Mouse (Mus musculus) hindbrain, embryonic 14.5 days (tissue): Measurements from ENCODE around the gene Nt5m. TPM values are rescaled to one million over a fixed set of nuclear protein-coding genes. Genes with fewer than 3 reads are reported as not detected.

ENCODE experiments used
- ATAC-seq: fragments of 200-750 bp; cut with Nextera tagmentation; 2 replicates; pipeline ENCODE4 v1.8.0; 2017; ENCODE audit warnings: moderate number of reproducible peaks, mild to moderate bottlenecking, moderate TSS enrichment, moderate library complexity; ENCODE audit not compliant: low FRiP score
- DNase-seq: peaks from one replicate; pipeline ENCODE4 v3.0.0-alpha.2; 2015; ENCODE audit warnings: low spot score
- H3K27ac ChIP-seq: fragments of 300-500 bp; sonication (generic); 2 replicates; pipeline ENCODE4 v1.5.1; 2014; ENCODE audit warnings: mild to moderate bottlenecking, moderate library complexity
- H3K27me3 ChIP-seq: fragments of 300-500 bp; sonication (generic); 2 replicates; pipeline ENCODE4 v1.6.1; 2014; ENCODE audit warnings: mild to moderate bottlenecking, low read length, mixed read lengths; ENCODE audit not compliant: control insufficient read depth, insufficient read depth
- H3K36me3 ChIP-seq: fragments of 300-500 bp; sonication (generic); replicated peaks from 2 replicates; pipeline ENCODE4 v1.6.1; 2014; ENCODE audit not compliant: control insufficient read depth, insufficient read depth
- H3K4me1 ChIP-seq: fragments of 300-500 bp; sonication (generic); replicated peaks from 2 replicates; pipeline ENCODE4 v1.6.1; 2014; ENCODE audit warnings: antibody characterized with exemption, low read length, mixed read lengths; ENCODE audit not compliant: control insufficient read depth, insufficient read depth
- H3K4me2 ChIP-seq: fragments of 300-500 bp; sonication (generic); replicated peaks from 2 replicates; pipeline ENCODE4 v1.6.1; 2014; ENCODE audit warnings: mild to moderate bottlenecking, moderate library complexity
- H3K4me3 ChIP-seq: fragments of 300-500 bp; sonication (generic); replicated peaks from 2 replicates; pipeline ENCODE4 v1.5.1; 2014; ENCODE audit warnings: mild to moderate bottlenecking, low read length
- H3K9ac ChIP-seq: fragments of 300-500 bp; sonication (generic); 2 replicates; pipeline ENCODE4 v1.6.1; 2014
- H3K9me3 ChIP-seq: fragments of 300-500 bp; sonication (generic); 2 replicates; pipeline ENCODE4 v1.6.1; 2016; ENCODE audit warnings: low read length; ENCODE audit not compliant: control insufficient read depth
- WGBS: fragments of 180-500 bp; shearing (Covaris S2); extraction: QIAGEN DNeasy Blood & Tissue Kit; methylation state at CpG from one replicate; pipeline ENCODE4 v1.1.7; 2014; 5-methylcytosine and 5-hydroxymethylcytosine counted together
- polyA plus RNA-seq: library from polyadenylated mRNA; unstranded; fragments of >200 nt; fragmentation: Nextera tagmentation; extraction: Ambion mirVana; gene quantifications from 2 replicates; pipeline ENCODE4 v1.2.1, GENCODE M21; 2014

Gene Nt5m
- polyA plus RNA-seq, 1 experiment from 2014 or later, result 70.0 TPM

GRCm38 (mm10) chr11:59895316-59895715, 56.1 kb downstream of the Nt5m start:
- 67% methylated on average over 8 of the region's 8 CpGs for WGBS
- Histone ChIP-seq H3K27me3 (no peaks in the 10 kb centered on the region), H3K27ac (no peak overlapping the region), H3K9ac (no peak overlapping the region), H3K4me2 (no peak overlapping the region), H3K4me3 (no peak overlapping the region), H3K36me3 (no peaks in the 10 kb centered on the region), H3K9me3 (no peaks in the 10 kb centered on the region), H3K4me1 (peaks cover 12% of the 10 kb centered on the region; the same call in 1 of the 2 replicates)
- ATAC-seq (no peak), DNase-seq (no peak)

DNA sequence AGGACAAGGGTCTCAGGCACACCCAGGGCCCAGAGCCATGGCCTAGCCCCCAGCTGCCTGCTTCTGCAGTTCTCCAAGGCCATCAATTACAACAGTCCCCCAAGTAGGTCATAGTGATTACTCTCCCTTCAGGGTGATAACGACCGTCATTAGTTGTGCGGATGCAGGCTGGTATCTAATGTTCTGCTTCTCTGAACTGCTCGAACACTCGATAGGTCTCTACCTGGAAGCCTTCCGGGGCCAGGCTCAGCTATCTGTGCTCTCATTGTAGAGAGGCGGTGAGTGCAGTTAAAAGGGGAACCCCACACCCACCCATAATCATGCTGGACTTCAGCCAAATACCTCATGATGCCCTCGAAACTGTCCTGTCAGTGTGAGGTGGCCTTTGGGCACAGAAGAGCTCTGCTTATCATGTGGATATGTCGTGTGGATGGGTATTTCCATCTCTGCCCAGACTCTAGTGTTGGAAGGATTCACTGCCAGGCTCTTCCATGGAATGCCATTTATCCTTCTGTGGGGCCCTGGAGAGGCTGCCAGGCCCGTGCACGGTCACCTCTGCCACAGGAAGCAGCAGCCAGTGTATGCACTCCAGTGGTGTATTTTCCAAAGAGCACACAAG, 58.8 kb downstream of the Nt5m start:
- WGBS, result 68% methylated on average over 11 of the region's 11 CpGs
- H3K9me3 ChIP-seq, result no peaks in the 10 kb centered on the region
- H3K4me2 ChIP-seq, result no peak overlapping the region
- no peak overlapping the region for H3K9ac ChIP-seq
- H3K27ac ChIP-seq, result no peak overlapping the region
- H3K4me3 ChIP-seq, result no peak overlapping the region
- no peaks in the 10 kb centered on the region for H3K27me3 ChIP-seq
- DNase-seq, result no peak
- H3K36me3 ChIP-seq, result no peaks in the 10 kb centered on the region
- ATAC-seq, result no peak
- H3K4me1 ChIP-seq, result peaks cover 12% of the 10 kb centered on the region; the same call in 1 of the 2 replicates

GRCm38 (mm10) chr11:59899711-59900685, 60.8 kb downstream of the Nt5m start:
- Histone ChIP-seq H3K4me1 (peaks cover 12% of the 10 kb centered on the region; the same call in 1 of the 2 replicates), H3K4me2 (no peak overlapping the region), H3K4me3 (no peak overlapping the region), H3K9me3 (no peaks in the 10 kb centered on the region), H3K27me3 (no peaks in the 10 kb centered on the region), H3K9ac (no peak overlapping the region), H3K36me3 (no peaks in the 10 kb centered on the region), H3K27ac (peak overlapping the region; percentile 62)
- peak; percentile 31; the same call in 1 of the 2 replicates for ATAC-seq
- no peak for DNase-seq
- WGBS, result 45% methylated on average over 13 of the region's 13 CpGs

- no peak overlapping the region for H3K4me2 ChIP-seq
- H3K4me3 ChIP-seq, result no peak overlapping the region
- no peaks in the 10 kb centered on the region for H3K36me3 ChIP-seq
- DNase-seq (no peak), ATAC-seq (no peak)
- peaks cover 12% of the 10 kb centered on the region; the same call in 1 of the 2 replicates for H3K4me1 ChIP-seq
- 85% methylated on average over 1 of the region's 1 CpGs for WGBS
- no peaks in the 10 kb centered on the region for H3K9me3 ChIP-seq
- H3K27ac ChIP-seq, result no peak overlapping the region
- H3K9ac ChIP-seq, result no peak overlapping the region
- no peaks in the 10 kb centered on the region for H3K27me3 ChIP-seq
These were observed 61.7 kb downstream of the Nt5m start for GRCm38 (mm10) chr11:59900995-59901394.

DNA sequence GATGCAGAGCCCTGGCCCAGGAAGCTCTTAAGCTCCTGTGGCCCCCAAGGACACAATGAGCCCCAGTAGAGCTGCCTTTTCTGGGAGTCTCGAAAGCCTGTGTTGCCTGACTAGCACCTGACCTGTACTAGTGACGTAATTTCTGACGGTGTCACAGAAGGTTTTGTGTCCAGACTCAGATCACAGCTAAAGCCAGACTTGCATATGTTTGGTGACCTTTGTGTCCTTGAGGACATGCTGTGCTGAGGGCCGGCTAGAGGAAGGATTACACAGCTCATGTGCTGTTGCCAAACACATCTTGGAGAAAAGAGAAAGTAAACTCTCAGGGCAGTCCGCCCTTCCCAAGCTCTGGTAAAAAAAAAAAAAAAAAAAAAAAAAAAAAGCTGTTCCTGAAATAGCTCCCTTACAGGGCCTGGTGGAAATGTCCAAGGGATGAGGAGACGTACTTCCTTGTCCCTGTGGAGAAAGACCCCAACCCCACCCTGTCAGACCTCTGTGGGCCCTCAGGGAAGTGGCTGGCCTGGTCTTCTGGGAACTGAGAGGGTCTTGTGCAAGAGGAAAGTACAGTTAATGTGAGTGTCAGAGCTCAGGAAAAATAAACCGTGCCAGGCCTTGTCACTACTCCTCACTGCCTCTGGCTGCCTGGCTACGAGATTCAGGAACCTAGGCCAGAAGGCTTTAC, 62.9 kb downstream of the Nt5m start:
- Histone ChIP-seq H3K4me2 (no peak overlapping the region), H3K9me3 (no peaks in the 10 kb centered on the region), H3K9ac (no peak overlapping the region), H3K4me3 (no peak overlapping the region), H3K27me3 (no peaks in the 10 kb centered on the region), H3K36me3 (no peaks in the 10 kb centered on the region), H3K4me1 (peaks cover 12% of the 10 kb centered on the region; the same call in 1 of the 2 replicates), H3K27ac (no peak overlapping the region)
- DNase-seq, result no peak
- 64% methylated on average over 8 of the region's 8 CpGs for WGBS
- ATAC-seq, result no peak

DNA sequence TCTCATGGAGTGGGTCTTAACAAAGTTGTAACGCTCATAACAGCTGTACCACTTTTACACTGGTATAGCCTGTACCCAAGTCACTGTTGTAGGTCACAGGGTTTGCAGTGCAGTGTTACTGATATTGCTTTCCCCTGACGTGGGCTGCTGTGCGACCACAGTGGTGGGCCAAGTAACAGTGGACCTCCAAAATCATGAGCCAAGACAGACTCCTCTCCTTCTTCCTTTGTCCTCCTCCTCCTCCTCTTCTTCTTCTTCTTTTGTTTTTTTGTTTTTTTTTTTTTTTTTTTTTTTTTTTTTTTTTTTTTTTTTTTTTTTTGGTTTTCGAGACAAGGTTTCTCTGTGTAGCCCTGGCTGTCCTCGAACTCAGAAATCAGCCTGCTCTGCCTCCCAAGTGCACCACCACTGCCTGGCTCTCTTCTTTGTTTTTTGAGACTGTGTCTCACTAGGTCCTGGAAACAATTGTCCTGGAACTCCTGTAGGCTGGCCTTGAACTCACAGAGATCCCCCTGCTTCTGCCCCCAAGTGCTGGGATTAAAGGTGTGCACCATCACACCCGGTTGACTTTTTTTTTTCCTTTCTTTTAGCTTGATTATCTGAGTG, 67.4 kb downstream of the Nt5m start:
- Histone ChIP-seq H3K9ac (no peak overlapping the region), H3K36me3 (no peaks in the 10 kb centered on the region), H3K4me2 (no peak overlapping the region), H3K9me3 (no peaks in the 10 kb centered on the region), H3K27ac (no peak overlapping the region), H3K4me3 (no peak overlapping the region), H3K27me3 (no peaks in the 10 kb centered on the region), H3K4me1 (no peaks in the 10 kb centered on the region)
- 91% methylated on average over 6 of the region's 6 CpGs for WGBS
- DNase-seq, result no peak
- no peak for ATAC-seq

DNA sequence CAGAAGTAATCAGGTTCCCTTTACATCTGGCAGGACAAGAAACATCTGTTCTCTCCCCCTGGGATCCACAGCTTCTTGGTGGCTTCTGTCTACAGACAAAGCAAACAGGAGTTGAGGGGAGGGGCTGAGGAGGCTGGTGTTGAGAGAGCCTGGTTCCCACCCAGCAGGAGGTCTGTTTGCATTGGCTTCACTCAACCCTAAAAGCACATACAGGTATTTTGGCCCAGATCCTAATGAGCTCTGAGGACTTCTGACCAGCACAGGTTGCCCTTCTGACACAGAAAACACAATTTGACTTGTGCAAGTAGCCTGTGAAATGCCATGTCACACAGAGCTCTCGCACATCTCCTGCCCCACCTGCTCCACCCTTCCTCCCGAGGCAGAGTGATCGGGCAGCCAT, 69.2 kb downstream of the Nt5m start:
- no peaks in the 10 kb centered on the region for H3K9me3 ChIP-seq
- ATAC-seq (no peak), DNase-seq (no peak)
- no peaks in the 10 kb centered on the region for H3K27me3 ChIP-seq
- H3K27ac ChIP-seq, result no peak overlapping the region
- no peaks in the 10 kb centered on the region for H3K36me3 ChIP-seq
- no peak overlapping the region for H3K4me3 ChIP-seq
- 71% methylated on average over 3 of the region's 3 CpGs for WGBS
- no peak overlapping the region for H3K9ac ChIP-seq
- H3K4me2 ChIP-seq, result no peak overlapping the region
- no peaks in the 10 kb centered on the region for H3K4me1 ChIP-seq

GRCm38 (mm10) chr11:59910586-59910985, 71.3 kb downstream of the Nt5m start:
- Histone ChIP-seq H3K9me3 (no peaks in the 10 kb centered on the region), H3K27ac (no peak overlapping the region), H3K36me3 (no peaks in the 10 kb centered on the region), H3K4me2 (no peak overlapping the region), H3K4me3 (no peak overlapping the region), H3K27me3 (no peaks in the 10 kb centered on the region), H3K9ac (no peak overlapping the region), H3K4me1 (no peaks in the 10 kb centered on the region)
- DNase-seq (no peak), ATAC-seq (no peak)

- DNase-seq (no peak), ATAC-seq (no peak)
- Histone ChIP-seq H3K4me3 (no peak overlapping the region), H3K4me1 (no peaks in the 10 kb centered on the region), H3K27ac (no peak overlapping the region), H3K36me3 (no peaks in the 10 kb centered on the region), H3K4me2 (no peak overlapping the region), H3K27me3 (no peaks in the 10 kb centered on the region), H3K9ac (no peak overlapping the region), H3K9me3 (no peaks in the 10 kb centered on the region)
- 77% methylated on average over 1 of the region's 1 CpGs for WGBS
These were observed 72.3 kb downstream of the Nt5m start for GRCm38 (mm10) chr11:59911523-59911922.
